Mouse (Mus musculus) CH12.LX (cell line): ENCODE measurements around the gene Nos2. TPM values are rescaled to one million over a fixed set of nuclear protein-coding genes. Genes with fewer than 3 reads are reported as not detected.

ENCODE experiments used
- DNase-seq: peaks from one replicate; pipeline ENCODE4 v3.0.0-alpha.2; 2013; ENCODE audit errors: extremely low read depth
- H3K27ac ChIP-seq: 2 replicates; pipeline ENCODE4 v1.5.1; 2012; ENCODE audit warnings: low read depth, mild to moderate bottlenecking, control low read depth, moderate library complexity; ENCODE audit not compliant: insufficient read depth
- H3K27me3 ChIP-seq: replicated peaks from 2 replicates; pipeline ENCODE3; 2012; ENCODE audit warnings: inconsistent platforms
- H3K36me3 ChIP-seq, 2 experiments: replicated peaks in 1 of 2; 2 replicates each; pipeline versions ENCODE3 to v1.6.1; 2012; ENCODE audit warnings: inconsistent platforms in 1 of 2, low read length in 1 of 2, mild to moderate bottlenecking in 1 of 2, mixed read lengths in 1 of 2, moderate library complexity in 1 of 2; ENCODE audit not compliant: control insufficient read depth in 1 of 2, insufficient read depth in 1 of 2
- H3K4me1 ChIP-seq, 2 experiments: 2 replicates each; pipeline ENCODE4 v1.6.1; 2012; ENCODE audit warnings: inconsistent platforms in 1 of 2, moderate library complexity in 1 of 2; ENCODE audit not compliant: insufficient read depth in 2 of 2, control insufficient read depth in 1 of 2
- H3K4me2 ChIP-seq: 2 replicates; pipeline ENCODE4 v1.6.1; 2012; ENCODE audit warnings: low read depth, mild to moderate bottlenecking, control low read depth; ENCODE audit not compliant: poor library complexity, insufficient read depth, severe bottlenecking
- H3K4me3 ChIP-seq, 3 experiments: fragments of 150-350 bp in 1 of 3; sonication (generic) in 1 of 3; replicated peaks in 1 of 3; 2 replicates each; pipeline versions ENCODE3 to v1.5.1; 2011 to 2012; ENCODE audit warnings: low read depth in 2 of 3, low read length in 2 of 3, mild to moderate bottlenecking in 2 of 3, moderate library complexity in 2 of 3, control low read depth in 1 of 3, improper control_type of control experiment in 1 of 3, inconsistent platforms in 1 of 3, mixed read lengths in 1 of 3; ENCODE audit not compliant: poor library complexity in 1 of 3
- H3K79me2 ChIP-seq: replicated peaks from 2 replicates; pipeline ENCODE4 v1.6.1; 2012; ENCODE audit warnings: mild to moderate bottlenecking, moderate library complexity; ENCODE audit not compliant: control insufficient read depth, poor library complexity, insufficient read depth, severe bottlenecking; ENCODE audit errors: extremely low read depth
- H3K9ac ChIP-seq: 2 replicates; pipeline ENCODE4 v1.6.1; 2012; ENCODE audit warnings: low read depth, mild to moderate bottlenecking, control low read depth, moderate library complexity; ENCODE audit not compliant: insufficient read depth
- H3K9me3 ChIP-seq: replicated peaks from 2 replicates; pipeline ENCODE3; 2012; ENCODE audit warnings: low read length, inconsistent platforms, mixed read lengths
- CHD1 ChIP-seq: IDR thresholded peaks from 2 replicates; pipeline ENCODE4 v1.6.1; 2012; ENCODE audit warnings: low read depth, low read length, improper control_type of control experiment, inconsistent platforms
- ELF1 ChIP-seq: IDR thresholded peaks from 2 replicates; pipeline ENCODE4 v1.6.1; 2014; ENCODE audit warnings: low read depth, mild to moderate bottlenecking, inconsistent platforms, low read length, improper control_type of control experiment
- JUN ChIP-seq: IDR thresholded peaks from 2 replicates; pipeline ENCODE4 v1.6.1; 2011; ENCODE audit warnings: low read depth, mild to moderate bottlenecking, low read length, improper control_type of control experiment, moderate library complexity; ENCODE audit not compliant: insufficient read depth
- KAT2A ChIP-seq: IDR thresholded peaks from 2 replicates; pipeline ENCODE4 v1.6.1; 2012; ENCODE audit warnings: low read length, improper control_type of control experiment, inconsistent platforms; ENCODE audit not compliant: insufficient replicate concordance
- MAFK ChIP-seq: IDR thresholded peaks from 2 replicates; pipeline ENCODE4 v1.6.1; 2011; ENCODE audit warnings: low read length, improper control_type of control experiment; ENCODE audit not compliant: insufficient replicate concordance
- MAZ ChIP-seq: IDR thresholded peaks from 2 replicates; pipeline ENCODE4 v1.6.1; 2012; ENCODE audit warnings: low read depth, mild to moderate bottlenecking, inconsistent platforms, low read length, improper control_type of control experiment, moderate library complexity
- MEF2A ChIP-seq: IDR thresholded peaks from 2 replicates; pipeline ENCODE4 v1.6.1; 2014; ENCODE audit warnings: low read depth, mild to moderate bottlenecking, inconsistent platforms, low read length, improper control_type of control experiment, borderline replicate concordance
- MXI1 ChIP-seq: IDR thresholded peaks from 2 replicates; pipeline ENCODE4 v1.6.1; 2011; ENCODE audit warnings: mild to moderate bottlenecking, low read depth, low read length, improper control_type of control experiment
- MYC ChIP-seq: IDR thresholded peaks from 2 replicates; pipeline ENCODE4 v1.6.1; 2011; ENCODE audit warnings: low read depth, mild to moderate bottlenecking, improper control_type of control experiment, low read length
- RCOR1 ChIP-seq: conservative IDR thresholded peaks from 2 replicates; pipeline ENCODE4 v1.6.1; 2012; ENCODE audit warnings: low read depth, mild to moderate bottlenecking, inconsistent platforms, low read length, improper control_type of control experiment
- SIN3A ChIP-seq: IDR thresholded peaks from 2 replicates; pipeline ENCODE4 v1.6.1; 2012; ENCODE audit warnings: low read length, improper control_type of control experiment, inconsistent platforms
- USF1 ChIP-seq: IDR thresholded peaks from 2 replicates; pipeline ENCODE4 v1.6.1; 2014; ENCODE audit warnings: low read depth, mild to moderate bottlenecking, inconsistent platforms, low read length, improper control_type of control experiment
- ZMIZ1 ChIP-seq: IDR thresholded peaks from 2 replicates; pipeline ENCODE4 v1.6.1; 2012; ENCODE audit warnings: low read depth, mild to moderate bottlenecking, inconsistent platforms, low read length, improper control_type of control experiment
- ZNF384 ChIP-seq: IDR thresholded peaks from 2 replicates; pipeline ENCODE4 v1.6.1; 2012; ENCODE audit warnings: low read depth, low read length, improper control_type of control experiment, inconsistent platforms
- dilution Hi-C: fragments of 300-500 bp; cut with MboI; formaldehyde crosslinking; loops from 2 replicates; pipeline ENCODE4 v1.14.3; 2020; ENCODE audit warnings: low sequenced_read_pairs; ENCODE audit not compliant: extremely low pct_unique_long_range_greater_than_20kb, extremely low pct_ligation_motif_present
- in situ Hi-C: fragments of 300-500 bp; cut with MboI; formaldehyde crosslinking; loops from 3 replicates; pipeline ENCODE4 v1.14.3; 2019; ENCODE audit warnings: low sequenced_read_pairs, low pct_ligation_motif_present, low pct_unique_long_range_greater_than_20kb, mixed read lengths
- polyA plus RNA-seq: library from polyadenylated mRNA; unstranded; fragments of >175 nt; gene quantifications from 2 replicates; pipeline ENCODE4 v1.2.1, GENCODE M21; 2012; ENCODE audit warnings: low read depth; ENCODE audit not compliant: insufficient read length
- total RNA-seq, 2 experiments: library from RNA; depleted of rRNA; stranded (reverse); fragments of 300-350 nt in 1 of 2; fragments of >200 nt in 1 of 2; gene quantifications; 2 replicates each; pipeline ENCODE4 v1.2.3; 2012 to 2014

Gene Nos2
- total and polyA plus RNA-seq, 3 experiments = 1.6 to 3.4 (median 1.8) TPM

DNA sequence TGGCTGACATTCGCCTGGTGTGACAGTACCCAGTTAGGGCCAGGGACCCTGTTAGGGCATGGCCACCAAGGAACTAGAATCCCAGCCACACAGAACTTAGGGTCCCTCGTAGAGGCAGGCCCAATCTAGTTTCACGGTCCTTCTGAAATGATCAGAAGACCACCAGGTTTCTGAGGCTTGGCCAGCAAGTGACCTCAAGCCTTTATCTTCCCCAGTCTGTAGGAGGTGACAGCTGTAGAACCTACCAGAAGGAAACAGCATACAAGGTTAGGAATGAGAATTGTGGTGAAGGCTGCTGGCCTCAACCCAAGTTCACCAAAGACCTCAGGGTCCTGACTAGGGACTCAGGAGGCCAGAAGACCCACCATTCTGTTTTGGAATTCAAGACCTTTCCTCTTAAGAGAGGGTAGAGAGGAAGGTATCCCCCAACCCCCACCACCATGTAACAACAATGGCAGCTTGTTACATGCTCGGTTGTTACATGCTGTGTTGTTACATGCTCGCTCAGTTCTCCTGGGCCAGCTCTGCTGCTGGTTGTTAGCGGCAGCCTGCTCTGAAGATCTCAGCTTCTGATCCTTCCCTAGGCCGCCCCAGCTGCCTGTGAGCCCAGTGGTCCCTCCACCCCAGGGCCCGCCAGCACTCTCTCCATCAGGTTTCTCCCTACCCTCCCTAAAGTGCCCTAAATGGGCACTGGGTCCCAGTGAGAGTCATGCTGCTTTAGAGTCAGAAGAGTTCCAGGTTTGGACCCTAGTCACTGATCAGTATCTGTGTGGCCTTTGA lies 56.3 kb downstream of the Nos2 start:
- no peak overlapping the region for H3K4me2 ChIP-seq
- no peaks in the 10 kb centered on the region for H3K9me3 ChIP-seq
- in situ Hi-C loops (no loop called here), dilution Hi-C loops (no loop called here)
- DNase-seq = no peak
- TF ChIP-seq ELF1 (no peak), MAFK (no peak), MAZ (no peak), MXI1 (no peak), MYC (no peak), KAT2A (no peak), MEF2A (no peak), ZNF384 (no peak), CHD1 (no peak), USF1 (no peak), RCOR1 (no peak)
- H3K27ac ChIP-seq = no peak overlapping the region
- H3K4me3 ChIP-seq = no peak overlapping the region
- peaks cover 5 to 25% of the 10 kb centered on the region in 2 experiments; a peak in 3 of 4 replicates for H3K4me1 ChIP-seq
- H3K27me3 ChIP-seq = no peaks in the 10 kb centered on the region
- H3K79me2 ChIP-seq = 0 out of 2 replicates have a peak, but pooled peaks cover 3% of the 10 kb centered on the region
- peaks cover 0 to 51% of the 10 kb centered on the region in 2 experiments for H3K36me3 ChIP-seq
- H3K9ac ChIP-seq = no peak overlapping the region

DNA sequence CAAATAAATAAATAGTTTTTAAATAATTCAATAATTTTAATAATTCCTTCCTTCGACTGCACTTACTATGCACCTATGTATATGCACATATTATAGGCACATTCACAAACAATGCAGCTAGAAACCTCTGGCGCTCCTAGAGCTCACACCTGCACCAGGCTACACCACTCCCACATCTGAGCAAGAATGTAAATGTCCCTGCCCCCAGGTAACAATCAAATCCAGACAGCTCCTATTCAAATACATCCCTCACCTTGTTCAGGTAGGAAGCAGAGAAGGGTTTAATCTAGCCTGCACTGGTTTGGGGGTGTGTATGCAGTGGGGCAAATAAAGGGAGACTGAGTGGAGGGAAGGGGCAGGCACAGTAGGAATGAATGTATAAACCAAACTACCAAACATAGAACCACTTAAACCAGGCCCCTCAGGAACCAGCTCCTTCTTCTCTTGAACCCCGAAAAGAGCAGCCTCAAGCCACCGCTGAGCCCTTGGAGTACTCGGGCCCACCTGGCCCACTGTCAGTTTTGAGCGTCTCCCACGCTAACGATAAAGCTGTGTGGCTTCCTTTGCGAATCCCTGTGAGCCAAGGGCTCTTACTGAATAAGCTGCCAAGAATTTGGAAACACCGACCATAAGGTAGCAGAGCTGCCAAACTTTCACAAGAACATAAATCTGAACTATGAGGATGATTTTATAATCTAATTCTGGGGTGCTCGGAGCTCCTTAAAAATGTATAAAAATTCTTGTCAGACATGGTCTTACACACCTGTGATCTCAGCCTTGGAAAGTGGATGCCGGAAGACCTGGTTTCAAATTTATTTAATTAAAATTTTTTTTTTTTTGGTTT lies 57.8 kb downstream of the Nos2 start:
- in situ Hi-C loops (no loop called here), dilution Hi-C loops (no loop called here)
- Histone ChIP-seq H3K27ac (no peak overlapping the region), H3K9ac (no peak overlapping the region), H3K9me3 (no peaks in the 10 kb centered on the region), H3K4me3 (no peak overlapping the region), H3K79me2 (0 out of 2 replicates have a peak, but pooled peaks cover 3% of the 10 kb centered on the region), H3K4me2 (no peak overlapping the region), H3K36me3 (peaks cover 0 to 63% of the 10 kb centered on the region in 2 experiments), H3K4me1 (peaks cover 3 to 22% of the 10 kb centered on the region in 2 experiments), H3K27me3 (no peaks in the 10 kb centered on the region)
- DNase-seq = no peak
- TF ChIP-seq ZMIZ1 = no peak
- TF ChIP-seq SIN3A = no peak
- TF ChIP-seq JUN = no peak
- TF ChIP-seq ZNF384 = no peak
- no peak for TF ChIP-seq ELF1
